Mouse (Mus musculus) thymus, postnatal 25 days (tissue): ENCODE measurements around the gene Alg10b.
"Not testable (repeated sequence)": the region's sequence is repeated elsewhere in the genome, so short reads cannot be mapped to it uniquely, and the experiment has no call there.

Source experiments
- DNase-seq: peaks from one replicate; pipeline ENCODE4 v3.0.0; 2022

The Alg10b gene

DNA sequence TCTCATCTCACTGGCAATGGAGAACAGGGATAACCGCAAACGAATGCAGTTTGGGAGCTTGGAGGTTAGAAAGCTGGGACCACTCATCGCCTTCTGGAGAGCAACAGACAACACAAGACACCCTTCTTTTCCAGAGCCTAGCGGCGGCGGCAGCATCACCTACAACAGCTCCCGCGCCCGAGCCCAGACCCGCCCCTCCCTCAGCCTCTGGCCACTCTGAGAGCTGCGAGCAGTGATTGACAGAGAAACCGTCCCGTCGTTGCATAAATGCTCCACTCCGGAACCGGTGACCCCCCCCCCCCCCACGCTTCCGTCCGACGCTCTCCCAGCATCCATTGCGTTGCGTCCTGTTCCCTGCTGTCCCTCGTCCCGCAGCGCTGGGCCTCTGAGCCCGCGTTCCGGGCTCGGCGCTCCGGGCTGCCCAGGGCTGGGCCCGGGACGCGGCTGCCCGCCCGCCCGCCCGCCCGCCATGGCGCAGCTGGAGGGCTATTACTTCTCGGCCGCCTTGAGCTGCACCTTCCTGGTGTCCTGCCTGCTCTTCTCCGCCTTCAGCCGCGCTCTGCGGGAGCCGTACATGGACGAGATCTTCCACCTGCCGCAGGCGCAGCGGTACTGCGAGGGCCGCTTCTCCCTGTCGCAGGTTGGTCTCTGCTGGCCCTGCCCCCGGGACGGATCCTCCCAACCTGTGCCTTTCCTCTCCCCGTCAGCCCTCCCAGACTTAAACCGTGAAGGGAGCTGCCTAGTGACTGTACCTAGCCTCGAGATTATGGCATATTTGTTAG, at the start of gene Alg10b:
Gene Alg10b, plus strand, starts transcription at position 343 of the 782 bp plus-strand sequence.
- DNase-seq: peak; percentile 79

DNA sequence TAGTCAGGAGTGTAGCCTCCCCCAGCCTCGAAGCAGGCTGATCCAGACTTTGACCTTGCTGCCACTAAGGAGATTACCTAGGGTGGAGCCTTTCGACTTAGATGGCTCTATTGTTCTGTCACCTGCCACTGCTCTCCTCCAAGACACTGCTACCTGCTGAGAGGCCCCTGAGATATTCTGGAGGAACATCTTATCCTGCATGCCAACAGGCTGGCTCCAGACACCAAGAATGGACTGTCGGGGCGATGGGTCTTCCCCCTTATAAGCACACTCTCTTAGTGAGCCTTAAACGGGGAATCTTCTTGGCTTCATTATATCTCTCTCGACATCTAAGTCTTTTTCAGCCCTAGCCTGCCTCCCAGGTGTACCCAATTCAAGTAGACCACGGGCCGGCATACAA, 41.0 kb upstream of the Alg10b start:
- DNase-seq: not testable (repeated sequence)

- DNase-seq: no peak
Measured at GRCm38 (mm10) chr15:90183511-90183910, 40.6 kb upstream of the Alg10b start.

GRCm38 (mm10) chr15:90184743-90185142, 39.4 kb upstream of the Alg10b start:
- DNase-seq: no peak

- no peak for DNase-seq
Measured at GRCm38 (mm10) chr15:90189477-90189876, 34.6 kb upstream of the Alg10b start.

DNA sequence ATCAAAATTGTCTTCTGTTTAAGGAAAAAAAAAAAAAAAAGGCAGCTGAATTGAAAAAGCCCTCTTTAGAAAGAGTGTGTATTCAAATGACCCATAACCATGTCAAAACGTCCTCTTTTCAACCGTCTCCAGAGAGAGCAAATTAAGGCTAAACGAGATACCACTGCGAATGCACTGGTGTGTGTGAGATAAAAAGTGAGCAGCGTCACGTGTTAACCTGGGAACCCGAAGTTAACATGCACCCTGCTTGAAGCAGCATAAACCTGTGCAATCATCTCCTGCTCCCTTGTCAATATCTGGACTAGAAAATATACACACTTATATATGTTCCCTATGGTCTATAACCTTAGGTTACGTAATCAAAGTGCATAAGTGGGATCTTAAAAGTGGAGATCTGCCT, 10.2 kb upstream of the Alg10b start:
- no peak for DNase-seq

- peak; percentile 30 for DNase-seq
Measured at GRCm38 (mm10) chr15:90214913-90215312, 9.2 kb upstream of the Alg10b start.

- DNase-seq: peak; percentile 37
Measured at GRCm38 (mm10) chr15:90225058-90225575, 1.0 kb downstream of the Alg10b start.

DNA sequence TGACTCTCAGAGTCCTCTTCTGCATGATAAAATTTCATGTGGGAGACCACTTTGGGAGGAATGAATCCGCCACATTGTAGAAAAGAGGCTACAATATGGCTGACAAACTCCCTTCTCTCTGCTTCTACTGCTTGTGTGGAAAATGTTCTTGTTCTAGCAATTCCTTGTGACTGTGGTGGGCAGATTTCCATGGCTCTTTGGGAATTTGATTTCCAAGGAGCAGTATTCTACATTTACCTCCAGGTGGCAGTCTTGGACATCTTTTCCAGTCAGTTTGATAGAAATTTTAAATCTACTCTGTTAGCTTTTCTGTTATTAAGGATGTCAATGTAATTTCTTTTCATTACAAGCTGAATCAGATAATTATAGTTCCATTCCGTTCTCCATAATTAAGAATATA, 13.5 kb downstream of the Alg10b start:
- DNase-seq: no peak

- no peak for DNase-seq
Measured at GRCm38 (mm10) chr15:90244081-90244480, 20.0 kb downstream of the Alg10b start.

DNA sequence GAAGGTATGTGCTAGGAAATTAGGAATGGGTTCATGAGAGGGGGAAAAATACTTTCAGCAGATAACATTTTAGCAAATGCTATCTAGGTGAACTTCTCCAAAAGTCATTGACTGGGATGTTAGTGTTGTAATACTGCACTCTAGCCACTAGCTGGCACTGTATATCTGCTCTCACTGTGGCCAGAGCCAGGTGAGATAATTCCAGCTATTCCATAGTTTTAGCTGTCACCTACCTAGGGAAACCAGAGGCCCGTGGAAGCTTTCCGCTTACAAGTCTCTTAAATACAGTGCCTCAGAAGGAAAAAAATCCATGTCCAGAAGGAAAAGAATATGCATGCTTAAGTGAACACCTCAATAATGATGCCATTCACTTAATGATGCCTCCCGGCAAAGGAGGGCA, 25.6 kb downstream of the Alg10b start:
- DNase-seq: no peak

DNA sequence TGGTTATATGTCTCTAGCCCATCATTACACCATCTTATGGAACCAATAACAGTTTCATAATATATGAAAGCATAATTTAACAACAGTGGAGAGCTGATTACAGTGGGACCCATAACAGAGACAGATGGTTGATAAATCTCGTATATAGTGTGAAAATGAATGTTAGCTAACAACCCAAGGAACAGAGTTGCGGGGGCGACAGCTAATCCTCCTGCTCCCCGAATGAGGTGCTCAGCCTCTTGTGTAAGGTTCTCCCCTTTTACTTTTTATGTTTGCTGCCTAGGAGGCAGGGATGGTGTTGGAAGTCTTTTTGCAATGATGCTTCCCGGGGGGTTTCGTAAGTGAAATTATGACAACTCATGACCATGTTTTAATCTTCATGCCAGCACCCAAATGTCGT, 58.8 kb downstream of the Alg10b start:
- DNase-seq: no peak
